Mouse (Mus musculus) intestine, postnatal 0 days (tissue): ENCODE data around the gene Pik3ap1. TPM values are rescaled to one million over a fixed set of nuclear protein-coding genes. Genes with fewer than 3 reads are reported as not detected.

Experiments used
- ATAC-seq: fragments of 200-750 bp; cut with Nextera tagmentation; 2 replicates; pipeline ENCODE4 v1.8.0; 2017; ENCODE audit warnings: mild to moderate bottlenecking, moderate TSS enrichment, moderate library complexity
- H3K27ac ChIP-seq: fragments of 300-500 bp; sonication (generic); 2 replicates; pipeline ENCODE4 v1.5.1; 2014; ENCODE audit warnings: mild to moderate bottlenecking, low read depth, low read length, moderate library complexity
- H3K27me3 ChIP-seq: fragments of 300-500 bp; sonication (generic); replicated peaks from 2 replicates; pipeline ENCODE4 v1.6.1; 2014; ENCODE audit warnings: low read length, mixed read lengths; ENCODE audit not compliant: control insufficient read depth, insufficient read depth
- H3K36me3 ChIP-seq: fragments of 300-500 bp; sonication (generic); 2 replicates; pipeline ENCODE4 v1.6.1; 2014; ENCODE audit warnings: mild to moderate bottlenecking, moderate library complexity; ENCODE audit not compliant: control insufficient read depth, insufficient read depth
- H3K4me1 ChIP-seq: fragments of 300-500 bp; sonication (generic); replicated peaks from 2 replicates; pipeline ENCODE4 v1.6.1; 2014; ENCODE audit warnings: antibody characterized with exemption, low read length, mixed read lengths; ENCODE audit not compliant: control insufficient read depth, insufficient read depth
- H3K4me2 ChIP-seq: fragments of 300-500 bp; sonication (generic); replicated peaks from 2 replicates; pipeline ENCODE4 v1.6.1; 2014; ENCODE audit warnings: low read depth, mild to moderate bottlenecking, moderate library complexity
- H3K4me3 ChIP-seq: fragments of 300-500 bp; sonication (generic); 2 replicates; pipeline ENCODE4 v1.5.1; 2014; ENCODE audit warnings: low read depth, low read length
- H3K9ac ChIP-seq: fragments of 300-500 bp; sonication (generic); 2 replicates; pipeline ENCODE4 v1.6.1; 2014; ENCODE audit warnings: mild to moderate bottlenecking, low read depth, low read length
- H3K9me3 ChIP-seq: fragments of 300-500 bp; sonication (generic); 2 replicates; pipeline ENCODE4 v1.6.1; 2016; ENCODE audit warnings: mixed run types; ENCODE audit not compliant: control insufficient read depth
- CTCF ChIP-seq: sonication (generic); IDR thresholded peaks from 2 replicates; pipeline ENCODE4 v1.5.1; 2016; ENCODE audit warnings: low read depth, mild to moderate bottlenecking, control low read depth, antibody characterized with exemption, moderate library complexity
- WGBS: fragments of 180-500 bp; shearing (Covaris S2); extraction: QIAGEN DNeasy Blood & Tissue Kit; methylation state at CpG from one replicate; pipeline ENCODE4 v1.1.7; 2014; 5-methylcytosine and 5-hydroxymethylcytosine counted together
- polyA plus RNA-seq: library from polyadenylated mRNA; unstranded; fragments of >200 nt; fragmentation: Nextera tagmentation; extraction: Ambion mirVana; gene quantifications from 2 replicates; pipeline ENCODE4 v1.2.1, GENCODE M21; 2015

The Pik3ap1 gene
- polyA plus RNA-seq, 1 experiment from 2014 or later: 2.0 TPM

DNA sequence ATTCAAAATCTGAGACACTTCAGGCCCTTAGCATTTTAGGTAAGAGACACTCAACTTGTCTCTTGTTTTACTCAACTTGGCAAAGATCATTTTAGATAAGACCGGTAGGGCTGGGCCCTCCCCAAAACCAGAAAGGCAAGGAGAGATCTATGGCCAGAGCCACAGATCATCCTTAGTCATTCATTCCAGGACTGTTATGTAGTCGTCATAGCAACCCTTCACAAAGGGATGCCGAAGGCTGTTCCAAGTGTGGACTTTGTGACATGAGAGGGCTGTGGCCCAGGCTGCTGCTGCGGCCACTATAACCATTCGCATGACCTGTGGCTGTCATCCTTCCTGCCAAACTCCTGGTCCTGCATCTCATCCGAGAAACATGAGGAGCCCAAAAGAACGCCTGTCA lies 54.5 kb downstream of the Pik3ap1 start:
- Histone ChIP-seq H3K27ac (no peak overlapping the region), H3K4me1 (no peaks in the 10 kb centered on the region), H3K27me3 (no peaks in the 10 kb centered on the region), H3K9me3 (no peaks in the 10 kb centered on the region), H3K4me3 (no peak overlapping the region), H3K4me2 (no peak overlapping the region), H3K36me3 (no peaks in the 10 kb centered on the region), H3K9ac (no peak overlapping the region)
- no peak for ATAC-seq
- no peak for TF ChIP-seq CTCF
- 76% methylated on average over 7 of the region's 7 CpGs for WGBS

- H3K27ac ChIP-seq: no peak overlapping the region
- no peak overlapping the region for H3K4me2 ChIP-seq
- no peak overlapping the region for H3K9ac ChIP-seq
- H3K4me1 ChIP-seq: no peaks in the 10 kb centered on the region
- no peaks in the 10 kb centered on the region for H3K9me3 ChIP-seq
- H3K27me3 ChIP-seq: no peaks in the 10 kb centered on the region
- no peak for ATAC-seq
- WGBS: 93% methylated on average over 7 of the region's 7 CpGs
- H3K36me3 ChIP-seq: no peaks in the 10 kb centered on the region
- no peak for TF ChIP-seq CTCF
- no peak overlapping the region for H3K4me3 ChIP-seq
Measured at GRCm38 (mm10) chr19:41329961-41330360, 54.9 kb downstream of the Pik3ap1 start.

GRCm38 (mm10) chr19:41328743-41329142 lies 56.2 kb downstream of the Pik3ap1 start:
- H3K9me3 ChIP-seq: no peaks in the 10 kb centered on the region
- no peak overlapping the region for H3K27ac ChIP-seq
- H3K4me1 ChIP-seq: no peaks in the 10 kb centered on the region
- no peak for ATAC-seq
- no peak for TF ChIP-seq CTCF
- H3K9ac ChIP-seq: no peak overlapping the region
- H3K4me3 ChIP-seq: no peak overlapping the region
- 86% methylated on average over 9 of the region's 9 CpGs for WGBS
- H3K27me3 ChIP-seq: no peaks in the 10 kb centered on the region
- no peak overlapping the region for H3K4me2 ChIP-seq
- H3K36me3 ChIP-seq: no peaks in the 10 kb centered on the region

DNA sequence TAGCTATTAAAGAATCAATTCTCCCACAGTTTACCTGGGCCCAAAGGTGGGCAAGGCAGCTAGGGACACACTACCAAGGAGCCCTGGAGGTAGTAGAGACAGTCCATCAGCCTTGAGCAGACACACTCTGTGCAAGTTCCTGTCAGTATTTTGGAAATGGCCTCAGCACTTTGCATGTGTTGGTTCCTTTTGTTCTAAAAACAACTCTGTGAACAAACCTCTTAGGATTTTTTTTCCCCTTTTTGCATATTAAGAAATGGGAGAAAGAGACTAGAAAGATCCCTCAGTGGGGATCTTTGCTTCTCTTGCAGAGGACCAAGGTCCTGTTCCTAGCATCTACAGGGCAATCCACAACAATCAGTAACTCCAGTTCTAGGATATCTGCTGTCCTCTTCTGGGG lies 61.1 kb downstream of the Pik3ap1 start:
- Histone ChIP-seq H3K4me3 (no peak overlapping the region), H3K9ac (no peak overlapping the region), H3K27ac (no peak overlapping the region), H3K27me3 (no peaks in the 10 kb centered on the region), H3K4me2 (no peak overlapping the region), H3K36me3 (no peaks in the 10 kb centered on the region), H3K9me3 (no peaks in the 10 kb centered on the region), H3K4me1 (no peaks in the 10 kb centered on the region)
- no peak for ATAC-seq
- no peak for TF ChIP-seq CTCF

- no peak for TF ChIP-seq CTCF
- Histone ChIP-seq H3K4me1 (no peaks in the 10 kb centered on the region), H3K27ac (no peak overlapping the region), H3K9ac (no peak overlapping the region), H3K4me3 (no peak overlapping the region), H3K27me3 (no peaks in the 10 kb centered on the region), H3K36me3 (no peaks in the 10 kb centered on the region), H3K4me2 (no peak overlapping the region), H3K9me3 (no peaks in the 10 kb centered on the region)
- WGBS: 82% methylated on average over 4 of the region's 4 CpGs
- no peak for ATAC-seq
Measured at GRCm38 (mm10) chr19:41323125-41323524, 61.8 kb downstream of the Pik3ap1 start.

DNA sequence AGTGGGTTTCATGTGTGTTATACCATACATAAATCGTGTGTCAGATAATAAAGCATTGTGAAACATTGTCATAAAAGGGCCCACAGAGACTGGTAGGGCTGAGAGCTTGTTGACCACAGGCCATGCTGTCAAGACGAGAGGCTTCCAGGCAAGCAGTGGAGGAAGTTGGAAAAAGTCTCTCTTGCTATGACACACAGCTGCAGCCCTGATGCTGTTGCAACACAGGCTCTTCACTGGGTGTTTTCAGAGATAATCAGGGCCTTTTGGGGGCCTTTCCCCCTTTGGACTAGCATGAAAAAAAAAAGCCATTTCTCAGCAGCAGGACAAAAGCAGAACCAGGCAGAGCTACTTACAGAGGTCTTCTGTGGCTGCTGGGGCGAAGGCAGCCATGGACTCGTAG lies 63.8 kb downstream of the Pik3ap1 start:
- no peaks in the 10 kb centered on the region for H3K36me3 ChIP-seq
- WGBS: 56% methylated on average over 4 of the region's 4 CpGs
- no peaks in the 10 kb centered on the region for H3K27me3 ChIP-seq
- no peaks in the 10 kb centered on the region for H3K9me3 ChIP-seq
- no peak for ATAC-seq
- no peak overlapping the region for H3K9ac ChIP-seq
- H3K4me1 ChIP-seq: no peaks in the 10 kb centered on the region
- no peak for TF ChIP-seq CTCF
- no peak overlapping the region for H3K4me3 ChIP-seq
- no peak overlapping the region for H3K4me2 ChIP-seq
- H3K27ac ChIP-seq: no peak overlapping the region
